Mouse (Mus musculus) gastrocnemius, postnatal 10 days (tissue): ENCODE data around the gene Cbx5. TPM values are rescaled to one million over a fixed set of nuclear protein-coding genes. Genes with fewer than 3 reads are reported as not detected.
A peak's percentile ranks its signal among the peaks of the same experiment; 100 is the strongest.
"Not testable (repeated sequence)": the region's sequence is repeated elsewhere in the genome, so short reads cannot be mapped to it uniquely, and the experiment has no call there.

Source experiments
- DNase-seq: peaks from one replicate; pipeline ENCODE4 v3.0.0; 2021; ENCODE audit warnings: mixed read lengths
- total RNA-seq, 2 experiments: library from RNA; stranded (reverse); gene quantifications; 2 replicates each; pipeline ENCODE4 v1.2.3; 2021

Gene Cbx5
- total RNA-seq, 2 experiments from 2014 or later, result 49.9 to 61.2 TPM

DNA sequence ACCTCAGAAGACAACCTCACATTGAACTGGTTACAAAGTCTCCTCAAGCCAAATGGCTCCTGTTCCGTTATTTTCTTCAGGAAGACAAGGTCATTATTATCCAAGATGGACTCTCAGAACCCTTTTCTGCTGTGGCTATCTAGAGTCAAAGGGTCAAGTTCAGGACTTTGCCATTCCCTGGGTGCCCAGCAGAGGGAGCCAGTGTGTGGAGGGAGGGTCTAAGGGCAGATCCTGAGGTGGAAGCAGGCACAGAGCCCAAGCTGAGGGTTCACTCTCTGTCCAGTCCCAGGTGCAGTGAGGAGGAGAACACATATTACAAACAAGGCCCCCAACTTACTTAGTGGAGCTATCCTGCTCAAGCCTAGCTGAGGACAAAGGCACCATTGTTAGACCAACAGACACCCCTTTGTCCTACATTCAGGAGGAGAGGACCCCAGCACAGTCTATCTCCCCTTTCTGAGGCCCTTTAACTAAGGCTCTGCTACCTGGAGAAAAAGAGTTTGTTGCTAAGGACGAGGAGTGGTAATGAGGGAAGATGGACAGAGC is 10.7 kb upstream of the Cbx5 start:
- peak; percentile 76 for DNase-seq

DNA sequence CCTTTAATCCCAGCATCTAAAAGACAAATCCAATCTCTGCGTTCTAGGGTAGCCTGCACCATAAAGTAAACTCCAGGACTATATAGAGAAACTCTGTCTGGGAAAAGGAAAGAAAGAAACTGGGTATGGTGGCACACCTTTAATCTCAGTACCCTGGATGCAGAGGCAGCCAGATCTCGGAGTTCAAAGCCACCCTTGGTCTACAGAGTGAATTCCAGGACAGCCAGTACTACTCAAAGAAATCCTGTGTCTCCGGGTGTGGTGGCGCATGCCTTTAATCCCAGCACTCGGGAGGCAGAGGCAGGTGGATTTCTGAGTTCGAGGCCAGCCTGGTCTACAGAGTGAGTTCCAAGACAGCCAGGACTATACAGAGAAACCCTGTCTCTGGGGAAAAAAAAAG is 9.9 kb upstream of the Cbx5 start:
- DNase-seq, result not testable (repeated sequence)

DNA sequence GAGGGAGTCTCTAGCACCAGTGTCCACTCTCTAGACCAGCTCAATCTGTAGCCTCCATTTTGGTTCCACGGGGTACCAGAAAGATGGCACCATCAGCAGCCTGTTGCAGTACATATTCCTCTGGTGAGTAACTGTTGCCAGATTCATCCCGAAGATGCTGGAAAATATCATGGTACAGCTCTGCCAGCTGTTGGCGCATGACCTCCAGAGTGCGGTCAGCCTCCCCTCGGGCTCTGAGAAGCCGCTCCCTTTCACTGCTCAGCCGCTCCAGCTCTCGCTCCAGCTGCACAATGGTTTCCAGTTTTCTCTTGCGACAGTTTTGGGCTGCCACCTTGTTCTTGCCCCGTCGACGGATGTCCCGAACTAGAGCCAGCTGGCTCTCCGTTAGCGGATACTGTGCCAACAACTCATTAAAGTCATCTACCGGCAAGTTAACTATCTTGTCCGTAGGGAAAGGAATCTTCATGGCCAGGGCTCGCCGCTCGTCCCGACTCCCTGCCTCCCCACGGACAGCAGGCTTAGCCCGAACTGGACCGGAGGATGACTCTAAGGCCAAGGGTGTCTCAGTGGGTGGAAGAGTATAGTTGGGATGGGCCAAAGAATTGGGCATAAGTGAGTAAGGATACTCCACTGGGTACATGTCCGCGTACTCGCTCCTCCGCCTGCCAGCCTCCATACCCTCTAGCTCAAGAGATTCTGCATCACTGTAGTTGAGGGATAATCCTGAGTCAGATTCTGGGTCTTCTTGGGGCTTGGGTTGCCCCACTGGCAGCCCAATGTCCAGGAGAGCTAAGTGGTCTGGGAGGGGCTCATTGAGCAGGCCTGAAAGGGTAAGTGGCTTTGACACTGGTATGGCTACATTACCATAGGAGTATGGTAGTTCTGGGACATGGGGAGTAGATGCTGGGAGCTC is 9.0 kb upstream of the Cbx5 start:
- DNase-seq, result peak; percentile 25

DNA sequence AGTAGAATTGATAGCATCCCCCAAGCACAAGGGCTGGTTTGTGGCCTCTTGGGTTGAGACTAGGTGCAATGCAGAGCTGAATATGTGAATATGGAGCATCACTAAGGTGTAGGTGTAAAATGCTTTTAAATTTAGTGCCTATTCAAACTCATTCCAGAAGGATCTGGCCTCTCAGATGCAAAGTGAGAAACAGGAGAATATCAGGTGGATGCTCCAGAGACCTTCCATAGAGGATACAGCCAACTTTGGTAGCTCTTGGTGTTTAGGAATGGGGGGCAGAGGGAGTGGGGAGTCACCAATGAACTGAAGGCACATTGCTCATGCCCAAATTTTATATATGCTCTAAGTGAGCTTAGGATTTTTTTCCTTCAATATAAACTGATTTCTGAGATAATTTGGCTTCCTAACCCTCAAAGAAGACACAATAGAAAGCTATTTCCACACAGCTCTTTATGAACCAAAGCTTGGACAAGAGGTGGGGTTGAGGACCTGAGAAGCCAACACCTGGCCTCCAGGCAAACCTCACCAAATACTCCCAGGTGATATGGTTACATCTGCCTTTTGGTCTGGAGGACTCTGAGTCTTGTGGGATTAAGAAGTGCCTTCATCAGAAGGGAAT is 8.3 kb upstream of the Cbx5 start:
- no peak for DNase-seq

DNA sequence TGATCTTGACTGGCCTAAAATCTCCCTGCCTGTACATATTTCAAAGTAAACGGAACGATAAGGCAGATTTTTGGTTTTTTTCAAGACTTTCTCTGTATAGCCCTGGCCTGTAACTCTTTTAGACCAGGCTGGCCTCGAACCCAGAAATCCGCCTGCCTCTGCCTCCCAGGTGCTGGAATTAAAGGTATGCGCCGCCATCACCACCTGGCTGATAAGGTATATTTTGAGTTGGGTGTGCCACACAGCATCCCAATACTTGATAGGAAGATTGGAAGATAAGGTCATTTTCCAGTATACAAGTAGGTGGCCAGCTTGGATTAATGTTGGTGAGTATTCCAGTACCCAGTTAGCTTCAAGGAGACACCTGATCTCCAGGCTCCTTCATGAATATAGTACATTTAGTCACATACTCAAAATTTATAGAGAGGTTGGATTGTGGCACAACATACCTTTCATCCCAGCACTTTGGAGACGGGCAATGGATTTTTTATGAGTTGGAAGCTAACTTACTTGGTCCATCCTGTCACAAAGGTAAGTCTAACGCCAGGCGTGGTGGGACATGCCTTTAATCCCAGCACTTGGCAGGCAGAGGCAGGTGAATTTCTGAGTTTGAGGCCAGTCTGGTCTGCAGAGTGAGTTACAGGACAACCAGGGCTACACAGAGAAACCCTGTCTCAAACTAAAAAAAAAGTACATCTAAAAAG is 7.6 kb upstream of the Cbx5 start:
- no peak for DNase-seq

DNA sequence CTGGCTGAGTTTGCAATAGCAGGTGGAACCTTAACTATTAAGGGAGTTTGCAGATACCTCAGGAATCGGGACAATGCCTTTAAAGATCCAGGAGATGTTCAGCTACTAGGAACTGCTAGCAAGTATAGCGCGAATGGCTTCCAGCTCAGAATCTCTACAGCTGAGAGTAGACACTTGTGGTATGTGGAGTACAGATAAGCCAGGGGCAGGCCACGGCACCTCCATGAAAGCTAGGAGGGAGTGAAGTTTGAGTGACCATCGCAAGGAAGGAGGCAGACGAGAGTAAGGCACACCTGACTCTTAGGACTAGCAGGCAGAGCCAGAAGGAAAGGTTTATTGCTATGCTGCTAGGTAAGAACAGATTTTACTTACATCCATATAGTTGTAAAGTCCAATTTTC is 6.0 kb upstream of the Cbx5 start:
- DNase-seq, result no peak

DNA sequence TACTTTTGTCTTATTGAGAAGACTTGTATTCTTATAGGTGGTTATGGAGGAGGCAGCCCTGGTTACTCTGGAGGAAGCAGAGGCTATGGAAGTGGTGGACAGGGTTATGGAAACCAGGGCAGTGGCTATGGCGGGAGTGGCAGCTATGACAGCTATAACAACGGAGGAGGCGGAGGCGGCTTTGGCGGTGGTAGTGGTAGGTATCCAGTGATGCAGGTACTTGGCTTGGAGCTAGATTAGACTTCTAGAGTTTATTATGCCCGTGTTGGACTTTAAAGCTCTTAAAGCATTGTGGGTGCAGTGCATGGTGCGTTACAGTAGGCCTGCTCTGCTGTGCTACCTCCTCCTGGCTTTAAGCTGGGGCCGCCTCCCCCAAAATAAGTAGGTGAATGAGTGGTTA is 3.3 kb upstream of the Cbx5 start:
- DNase-seq, result no peak

DNA sequence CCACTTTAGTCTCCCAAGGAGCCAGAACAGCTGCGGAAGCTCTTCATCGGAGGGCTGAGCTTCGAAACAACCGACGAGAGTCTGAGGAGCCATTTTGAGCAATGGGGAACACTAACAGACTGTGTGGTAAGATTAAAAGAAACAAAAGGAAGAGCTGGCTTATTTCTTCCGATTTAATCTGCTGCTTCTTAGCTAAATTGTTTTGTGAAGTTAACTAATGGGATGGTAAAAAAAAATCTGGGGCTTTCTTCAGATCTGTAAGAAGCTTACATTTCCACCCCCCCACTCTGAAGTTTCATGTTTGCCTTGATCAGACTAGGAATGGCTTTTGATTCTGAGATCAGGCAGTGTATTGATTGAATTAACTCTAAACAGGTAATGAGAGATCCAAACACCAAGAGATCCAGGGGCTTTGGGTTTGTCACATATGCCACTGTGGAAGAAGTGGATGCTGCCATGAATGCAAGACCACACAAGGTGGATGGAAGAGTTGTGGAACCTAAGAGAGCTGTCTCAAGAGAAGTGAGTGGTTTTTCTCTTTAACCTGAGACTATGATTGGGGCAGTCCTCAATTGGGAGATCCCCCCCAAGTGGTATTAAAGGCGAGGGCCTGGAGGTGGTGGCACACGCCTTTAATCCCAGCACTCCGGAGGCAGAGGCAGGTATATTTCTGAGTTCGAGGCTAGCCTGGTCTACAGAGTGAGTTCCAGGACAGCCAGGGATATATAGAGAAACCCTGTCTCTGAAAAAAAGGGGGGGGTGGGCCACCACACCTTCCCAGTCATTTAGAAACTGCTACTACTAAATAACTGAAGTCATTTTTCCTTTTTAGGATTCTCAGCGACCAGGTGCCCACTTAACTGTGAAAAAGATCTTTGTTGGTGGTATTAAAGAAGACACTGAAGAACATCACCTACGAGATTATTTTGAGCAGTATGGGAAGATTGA is 1.7 kb upstream of the Cbx5 start:
- not testable (repeated sequence) for DNase-seq

DNA sequence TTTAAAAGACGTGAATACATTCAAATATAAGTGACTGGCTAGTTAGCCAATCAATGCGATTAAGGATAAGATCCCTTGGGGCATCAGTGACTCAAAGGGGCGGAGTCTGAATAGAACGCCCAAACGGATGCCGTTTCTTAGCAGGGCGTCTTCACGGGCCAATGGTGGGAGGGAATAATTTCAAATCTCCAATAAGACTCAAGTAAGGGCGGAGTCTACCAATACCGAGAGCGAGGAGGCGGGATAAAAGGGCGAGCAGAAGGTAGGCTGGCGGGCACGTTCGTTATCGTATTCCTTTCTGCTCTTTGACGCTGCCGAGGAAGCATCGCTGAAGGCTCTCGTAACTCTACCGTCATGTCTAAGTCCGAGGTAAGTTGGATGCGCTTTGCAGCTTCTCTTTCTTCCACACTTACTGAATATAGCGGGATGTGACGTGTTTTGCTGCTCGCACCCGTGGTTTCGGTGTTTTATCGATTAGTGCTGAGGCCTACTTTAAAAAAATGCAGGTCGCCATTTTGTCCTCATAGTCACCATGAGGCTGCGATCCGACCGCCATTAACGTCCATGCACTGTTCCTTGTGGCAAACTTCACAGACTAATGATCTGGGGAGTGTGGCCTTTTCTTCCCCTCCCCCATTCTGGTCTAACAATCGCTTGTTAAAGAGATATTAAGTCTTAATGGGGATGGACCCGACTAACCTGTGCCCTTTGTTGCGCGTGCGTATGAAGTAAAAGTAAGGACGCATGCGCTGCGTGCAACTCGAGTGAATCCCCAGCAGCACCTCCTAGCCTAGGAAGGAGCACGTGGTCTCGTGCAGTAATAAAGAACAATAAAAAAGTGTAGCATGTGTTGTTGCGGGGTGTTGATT is 778 bp upstream of the Cbx5 start, which contains the start of gene Hnrnpa1:
Hnrnpa1 (plus strand) TSS at position 273 of the 869 bp plus-strand sequence.
- peak; percentile 78 for DNase-seq

DNA sequence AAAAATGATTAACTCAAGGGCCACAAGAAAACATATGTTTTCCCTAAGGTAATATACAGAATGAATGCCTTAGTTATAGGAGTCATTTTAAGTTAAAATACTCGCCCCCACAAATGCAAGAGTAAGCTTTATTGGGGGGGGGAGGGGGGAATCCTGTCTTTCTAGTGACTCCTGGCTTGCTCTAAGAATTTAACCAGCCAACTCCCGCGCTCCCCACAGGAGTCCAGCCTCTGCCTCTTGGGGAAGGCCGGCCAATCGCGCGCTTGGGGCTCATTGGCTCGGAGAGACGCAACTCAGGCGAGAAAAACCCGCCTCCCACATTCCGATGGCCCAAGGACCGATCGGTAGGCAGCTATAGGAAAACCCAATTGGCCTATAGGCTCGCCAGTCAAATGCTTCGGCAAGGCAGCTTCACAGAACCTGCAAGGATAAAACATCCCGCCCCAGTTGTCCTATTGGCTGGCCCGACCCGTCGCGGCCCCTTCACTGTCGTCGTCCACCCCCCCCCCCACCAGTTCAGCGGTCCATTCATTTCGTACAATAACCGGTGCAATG is 409 bp downstream of the Cbx5 start:
- DNase-seq, result peak; percentile 84

DNA sequence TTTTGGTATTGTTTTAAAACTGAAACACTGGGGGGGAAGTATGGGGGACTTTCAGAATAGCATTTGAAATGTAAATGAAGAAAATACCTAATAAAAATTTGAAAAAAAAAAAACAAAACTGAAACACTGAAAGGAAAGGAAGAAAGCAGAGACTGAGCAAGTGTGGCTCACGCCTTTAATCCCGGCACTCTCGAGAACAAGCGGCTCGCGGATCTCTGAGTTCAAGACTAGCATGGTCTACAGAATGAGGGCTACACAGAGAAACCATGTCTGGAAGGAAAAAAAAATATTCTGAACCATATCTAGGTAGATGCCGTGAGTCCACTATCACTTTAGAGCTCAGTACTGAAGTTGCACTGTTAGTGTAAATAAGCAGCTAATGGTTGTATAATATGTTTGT is 2.3 kb downstream of the Cbx5 start:
- no peak for DNase-seq

DNA sequence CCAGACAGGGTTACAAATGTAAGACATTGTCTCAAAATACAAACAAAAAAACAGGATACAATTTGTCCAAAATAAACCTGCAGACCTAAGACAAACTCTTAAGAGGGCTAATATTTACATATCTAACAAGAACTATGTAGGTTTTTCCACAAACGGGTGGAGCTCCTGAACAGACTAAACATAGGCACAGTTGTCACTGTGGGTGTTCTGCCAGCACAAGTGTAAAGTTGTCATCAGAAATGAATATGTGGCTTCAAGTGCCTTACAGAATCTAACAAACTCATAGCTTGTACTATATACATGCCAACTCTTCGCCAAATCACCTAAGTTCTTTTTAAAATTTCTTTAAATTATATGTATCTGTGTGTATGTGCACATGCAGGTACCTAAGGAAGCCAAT is 6.5 kb downstream of the Cbx5 start:
- DNase-seq, result no peak

DNA sequence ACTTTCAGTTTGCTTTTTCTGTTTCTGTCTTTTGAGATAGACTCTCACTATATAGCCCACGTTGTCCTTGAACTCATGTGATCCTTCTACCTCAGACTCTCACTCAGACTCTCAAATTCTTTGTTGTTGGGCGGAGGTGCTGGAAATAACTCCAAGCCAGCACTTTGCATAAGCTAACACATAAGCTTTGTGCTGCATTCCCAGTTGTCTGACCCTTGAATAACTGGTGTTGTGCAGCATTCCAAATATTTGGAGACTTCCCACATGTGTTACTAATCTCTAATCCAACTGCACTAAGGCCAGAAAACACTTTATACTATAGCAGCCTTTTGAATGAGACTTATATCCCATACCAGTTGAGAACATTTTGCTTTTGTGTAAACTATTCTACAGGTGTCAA is 10.7 kb downstream of the Cbx5 start:
- DNase-seq, result no peak

DNA sequence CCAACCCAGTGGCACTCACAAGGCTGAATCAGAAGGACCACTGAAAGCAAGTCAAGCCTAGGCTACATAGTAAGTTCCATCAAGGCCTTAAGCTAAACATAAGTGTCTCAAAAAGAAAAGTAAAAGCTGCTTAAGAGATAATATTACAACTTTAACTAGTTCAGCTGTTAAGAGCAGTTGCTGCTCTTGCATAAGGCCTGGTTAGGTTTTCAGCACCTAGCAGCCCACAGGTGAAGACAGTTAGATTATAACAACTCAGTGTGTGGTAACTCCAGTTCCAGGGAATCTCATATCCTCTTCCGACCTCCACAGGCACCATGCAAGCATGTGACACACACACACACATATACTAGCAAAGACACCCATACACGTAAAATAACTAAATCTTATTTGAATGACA is 12.0 kb downstream of the Cbx5 start:
- no peak for DNase-seq

DNA sequence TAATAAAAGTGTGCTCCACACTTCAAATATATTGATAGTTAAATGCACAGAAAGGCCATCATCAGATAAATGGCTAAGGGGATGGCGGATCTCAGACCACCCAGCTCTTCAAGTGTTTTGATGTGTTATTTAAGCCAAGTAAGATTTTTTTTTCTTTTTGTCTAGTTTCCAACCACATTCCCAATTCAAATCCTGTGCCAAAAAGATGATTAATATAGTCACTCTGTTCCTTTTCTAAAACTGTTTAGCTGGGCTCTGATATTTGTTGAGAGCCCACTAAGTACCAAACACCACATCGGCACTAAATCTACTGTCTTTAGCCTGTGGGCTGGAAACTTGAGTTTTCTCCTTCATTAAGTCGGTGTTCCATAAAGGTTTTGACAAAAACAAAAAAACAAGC is 12.6 kb downstream of the Cbx5 start:
- no peak for DNase-seq

DNA sequence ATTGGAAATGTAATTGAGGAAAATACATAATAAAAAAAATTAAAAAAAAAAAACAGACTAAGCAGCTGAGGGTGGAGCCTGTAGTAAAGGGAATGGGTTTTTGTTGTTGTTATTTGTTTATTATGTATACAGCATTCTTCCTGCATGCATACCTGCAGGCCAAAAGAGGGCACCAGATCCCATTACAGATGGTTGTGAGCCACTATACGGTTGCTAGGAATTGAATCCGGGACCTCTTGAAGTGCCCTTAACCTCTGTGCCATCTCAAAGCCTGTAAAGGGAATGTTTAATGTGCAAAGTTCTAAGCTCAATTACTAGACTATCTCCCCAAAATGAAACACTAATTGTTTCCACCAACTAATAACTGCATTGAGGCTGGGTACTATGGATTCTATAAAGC is 15.5 kb downstream of the Cbx5 start:
- DNase-seq, result no peak

DNA sequence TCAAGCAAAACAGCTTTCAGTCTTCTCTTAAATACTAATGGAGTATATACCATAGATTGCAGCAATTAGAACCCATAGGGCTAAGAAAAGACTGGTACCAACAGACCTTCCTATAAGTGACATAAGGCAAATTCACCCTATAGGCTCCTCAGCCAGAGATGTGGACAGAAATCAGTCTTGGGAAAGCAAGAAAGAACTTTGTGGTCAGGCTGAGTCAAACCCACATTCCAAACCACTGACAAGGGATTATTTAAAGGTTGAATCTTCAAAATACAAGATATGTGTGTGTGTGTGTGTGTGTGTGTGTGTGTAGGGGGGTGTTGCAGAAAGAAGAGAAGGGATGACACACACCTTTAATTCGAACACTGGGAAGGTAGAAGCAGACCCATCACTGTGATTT is 18.2 kb downstream of the Cbx5 start:
- no peak for DNase-seq

DNA sequence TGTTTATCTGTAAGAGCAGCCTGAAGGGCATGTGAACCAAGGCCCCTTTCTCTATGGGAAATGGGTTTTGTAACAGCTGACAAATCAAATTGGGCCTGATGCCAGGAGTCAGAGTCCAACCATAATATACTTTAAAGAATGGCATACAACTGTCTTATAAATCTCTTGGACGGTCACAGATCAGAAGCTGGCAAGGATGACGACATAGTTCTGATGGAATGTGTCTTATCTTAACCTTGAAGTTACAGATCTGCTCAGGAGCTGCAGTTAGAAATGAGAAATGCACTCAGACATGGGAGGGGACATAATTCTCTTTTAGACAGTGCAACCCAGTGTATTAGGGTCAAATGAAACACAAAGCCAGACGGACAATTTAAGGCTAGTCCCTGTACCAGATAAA is 18.8 kb downstream of the Cbx5 start:
- DNase-seq, result no peak

DNA sequence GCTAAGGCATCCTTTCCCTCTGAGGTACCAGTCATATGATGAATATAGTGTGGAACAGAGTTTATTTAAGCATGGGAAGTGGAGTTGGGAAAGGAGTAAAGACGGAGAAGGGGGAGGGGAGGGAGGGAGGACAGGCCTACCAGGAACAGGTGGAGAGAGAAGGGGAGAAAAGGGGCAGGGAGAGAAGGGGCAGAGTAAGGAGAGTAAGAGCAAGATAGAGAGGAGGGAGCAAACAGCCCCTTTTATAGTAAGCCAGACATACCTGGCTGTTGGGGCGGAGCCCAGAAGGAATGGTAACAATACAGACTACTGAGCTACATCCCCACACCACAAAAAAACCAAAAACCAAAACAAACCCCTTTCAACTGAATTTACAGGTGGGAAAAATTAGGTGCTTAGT is 23.6 kb downstream of the Cbx5 start:
- no peak for DNase-seq
